Mouse (Mus musculus): ENCODE data around the gene Gm28360.
"Not testable (repeated sequence)": the region's sequence is repeated elsewhere in the genome, so short reads cannot be mapped to it uniquely, and the experiment has no call there.

The Gm28360 gene

DNA sequence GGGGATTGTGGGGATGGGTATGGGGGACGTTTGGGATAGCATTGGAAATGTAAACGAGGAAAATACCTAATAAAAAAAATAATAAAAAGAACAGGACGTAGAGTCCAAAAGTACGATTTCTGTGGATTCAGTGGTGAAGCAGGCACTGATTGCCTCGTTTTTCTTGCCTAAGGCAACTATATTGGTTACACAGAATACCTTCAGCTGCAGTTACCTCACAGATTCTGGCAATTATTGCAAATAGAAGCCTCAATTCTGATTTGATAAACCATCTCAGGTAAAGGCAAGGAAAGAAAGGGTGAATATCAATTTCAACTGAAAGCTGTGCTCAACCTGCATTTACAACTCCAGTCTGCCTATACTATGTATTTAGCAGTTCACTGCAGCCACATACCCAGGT, at the start of gene Gm28360:
Gm28360 (plus strand) TSS at position 301 of the 400 bp plus-strand sequence.
- not testable (repeated sequence) for DNase-seq (ENCODE audit: low read depth, low spot score)

DNA sequence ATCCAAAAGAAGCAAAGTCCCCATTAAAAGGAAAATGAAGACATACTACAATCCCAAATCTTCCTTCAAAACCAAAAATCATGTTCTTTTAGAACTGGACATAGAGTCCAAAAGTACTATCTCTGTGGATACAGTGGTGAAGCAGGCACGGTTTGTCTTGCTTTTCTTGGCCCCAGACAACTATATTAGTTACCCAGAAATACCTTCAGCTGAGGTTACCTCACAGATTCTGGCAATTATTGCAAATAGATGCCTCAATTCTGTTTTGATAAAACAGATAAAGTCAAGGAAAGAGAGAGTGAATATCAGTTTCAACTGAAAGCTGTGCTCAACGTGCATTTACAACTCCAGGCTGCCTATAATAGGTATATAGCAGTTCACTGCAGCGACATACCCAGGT, 49.0 kb upstream of the Gm28360 start, which contains the start of gene B020011L13Rik:
B020011L13Rik (plus strand) TSS at position 301 of the 400 bp plus-strand sequence.
- DNase-seq (ENCODE audit: low read depth, low spot score) = not testable (repeated sequence)

DNA sequence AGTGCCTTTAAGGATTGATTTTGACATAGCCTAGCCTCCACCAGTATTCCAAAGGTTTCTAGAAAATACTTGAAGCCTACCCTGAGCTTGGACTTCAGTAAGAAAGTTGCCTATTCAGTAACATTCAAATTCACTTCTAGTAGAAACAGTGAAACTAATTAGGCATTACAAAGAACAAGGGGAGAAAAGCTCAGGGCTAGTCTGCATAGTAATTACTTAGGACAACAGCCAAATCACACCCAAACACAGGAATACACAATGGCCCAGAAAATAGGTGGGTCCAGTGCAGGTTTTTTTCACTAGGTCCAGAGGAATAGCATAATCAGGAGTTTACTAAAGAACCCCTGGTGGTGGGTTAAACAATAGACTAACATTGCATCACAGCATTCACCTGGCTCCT, 13.6 kb upstream of the Gm28360 start:
- peak; percentile 54 for DNase-seq (ENCODE audit: low read depth, low spot score)

DNA sequence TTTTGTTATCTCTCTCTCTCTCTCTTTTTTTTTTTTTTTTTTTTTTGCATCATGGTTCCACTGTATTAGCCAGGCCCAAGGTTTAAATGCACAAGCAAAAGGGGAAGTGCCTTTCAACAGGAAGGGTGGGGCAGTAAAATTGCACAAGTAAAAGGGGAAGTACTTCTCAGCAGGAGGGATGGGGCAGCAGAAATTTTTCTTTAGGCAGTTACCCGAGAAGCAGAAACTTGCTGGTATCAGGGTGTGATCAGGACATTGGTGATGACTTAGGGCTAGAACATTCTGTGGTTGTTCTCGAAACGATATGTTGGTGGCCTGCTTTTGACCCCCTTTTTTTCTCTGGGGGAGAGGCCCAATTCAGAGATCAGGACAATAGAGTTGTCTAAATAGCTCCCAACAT, 21.8 kb downstream of the Gm28360 start:
- not testable (repeated sequence) for DNase-seq (ENCODE audit: low read depth, low spot score)
